Mouse (Mus musculus): ENCODE measurements around the gene B3galt5. TPM values are rescaled to one million over a fixed set of nuclear protein-coding genes. Genes with fewer than 3 reads are reported as not detected.

B3galt5 gene
- polyA plus RNA-seq (2021), result not detected

DNA sequence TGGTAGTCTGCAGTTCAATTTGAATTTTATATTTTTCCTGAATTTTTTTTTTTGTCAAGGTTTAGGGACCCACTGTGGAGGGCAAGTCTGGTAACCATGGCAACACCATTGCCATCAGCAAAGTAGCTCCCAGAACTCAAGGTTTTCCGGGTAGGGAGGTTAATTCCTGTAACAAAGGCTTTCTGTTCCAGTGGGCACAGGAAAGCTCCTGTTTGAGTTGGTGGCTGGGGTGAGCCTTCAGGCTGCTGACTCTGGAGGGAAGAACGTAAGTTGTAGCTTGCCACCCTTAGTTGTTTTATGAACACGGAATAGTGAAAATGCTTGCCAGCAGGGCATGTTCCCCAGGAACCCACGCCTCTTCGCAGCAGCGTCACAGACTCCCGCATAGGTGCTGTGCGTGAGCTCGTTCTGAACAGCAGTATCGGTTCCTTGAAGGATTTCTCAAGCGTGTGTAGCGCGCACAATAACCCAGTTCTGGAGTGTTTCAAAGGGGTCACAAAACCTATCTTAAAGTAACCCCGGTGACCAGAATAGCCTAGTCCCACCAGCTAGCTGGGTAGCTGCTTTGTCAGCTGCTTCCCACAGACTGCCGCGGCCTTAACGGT lies at the start of gene B3galt5:
TSS of gene B3galt5 (plus strand) at position 436 of the 605 bp plus-strand sequence.
- POLR2A ChIA-PET, result interaction anchor here (0.7 kb wide), 1 partner anchor 8 kb away, joined by 6 read pairs; no protein-coding TSS in a partner anchor
- DNase-seq (ENCODE audit: low read depth, low spot score) (no peak), ATAC-seq (no peak)
- in situ Hi-C loops (cut with MboI; ENCODE audit: low pct_unique_long_range_greater_than_20kb), result no loop called here
- no peak for TF ChIP-seq CTCF (IDR thresholded peaks at IDR 0.05)
- CTCF ChIA-PET, result interaction anchor here (1.0 to 5.9 kb wide), 3 partner anchors 46 to 109 kb away, joined by 3 to 25 read pairs (median 4); no protein-coding TSS in a partner anchor
- peaks cover 13% of the 10 kb centered on the region for H3K27me3 ChIP-seq

DNA sequence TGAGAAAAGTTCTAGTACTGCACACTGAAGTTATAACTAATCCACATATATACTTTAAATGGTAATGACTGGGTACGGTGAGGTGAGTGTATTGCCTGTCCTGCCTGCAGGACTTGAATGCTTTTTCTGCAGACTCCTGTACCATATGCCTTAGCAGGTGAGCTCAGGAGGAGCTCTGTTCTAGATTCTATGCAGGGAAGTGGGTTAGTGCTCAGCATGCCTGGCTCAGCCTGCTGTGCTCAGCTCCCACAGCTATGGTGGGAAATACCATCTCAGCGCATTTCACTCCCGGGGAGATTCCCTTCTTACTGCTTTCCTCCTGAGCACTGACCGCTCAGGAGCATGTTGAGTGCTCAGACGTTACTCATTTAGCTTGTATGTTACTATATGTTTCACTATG lies 48.0 kb upstream of the B3galt5 start:
- CTCF ChIA-PET, result interaction anchor here (1.1 kb wide), 1 partner anchor 86 kb away, joined by 3 read pairs; no protein-coding TSS in a partner anchor

GRCm38 (mm10) chr16:96191531-96192506 lies 43.8 kb upstream of the B3galt5 start, which contains the start of gene Lca5l:
Gene Lca5l, minus strand, starts transcription at chr16:96192271.
- DNase-seq (ENCODE audit: low read depth, low spot score), result peak; percentile 79
- ATAC-seq, result peak; percentile 97
- in situ Hi-C loops (cut with MboI; ENCODE audit: low pct_unique_long_range_greater_than_20kb), result no loop called here
- CTCF ChIA-PET, result interaction anchor here (1.0 to 1.9 kb wide), 4 partner anchors 10 to 39 kb away, joined by 3 to 4 read pairs (median 4); no protein-coding TSS in a partner anchor
- POLR2A ChIA-PET, result interaction anchor here (0.9 to 1.2 kb wide), 2 partner anchors 14 to 47 kb away, joined by 3 to 4 read pairs; partner anchors contain the start of gene Wrb
- no peak for TF ChIP-seq CTCF (IDR thresholded peaks at IDR 0.05)
- no peaks in the 10 kb centered on the region for H3K27me3 ChIP-seq

More for the DNA sequence above, 48.0 kb upstream of the B3galt5 start:
- POLR2A ChIA-PET, result no interaction called here
- in situ Hi-C loops (cut with MboI; ENCODE audit: low pct_unique_long_range_greater_than_20kb), result no loop called here
- no peak for TF ChIP-seq CTCF (IDR thresholded peaks at IDR 0.05)
- no peaks in the 10 kb centered on the region for H3K27me3 ChIP-seq
- no peak for ATAC-seq
- no peak for DNase-seq (ENCODE audit: low read depth, low spot score)

DNA sequence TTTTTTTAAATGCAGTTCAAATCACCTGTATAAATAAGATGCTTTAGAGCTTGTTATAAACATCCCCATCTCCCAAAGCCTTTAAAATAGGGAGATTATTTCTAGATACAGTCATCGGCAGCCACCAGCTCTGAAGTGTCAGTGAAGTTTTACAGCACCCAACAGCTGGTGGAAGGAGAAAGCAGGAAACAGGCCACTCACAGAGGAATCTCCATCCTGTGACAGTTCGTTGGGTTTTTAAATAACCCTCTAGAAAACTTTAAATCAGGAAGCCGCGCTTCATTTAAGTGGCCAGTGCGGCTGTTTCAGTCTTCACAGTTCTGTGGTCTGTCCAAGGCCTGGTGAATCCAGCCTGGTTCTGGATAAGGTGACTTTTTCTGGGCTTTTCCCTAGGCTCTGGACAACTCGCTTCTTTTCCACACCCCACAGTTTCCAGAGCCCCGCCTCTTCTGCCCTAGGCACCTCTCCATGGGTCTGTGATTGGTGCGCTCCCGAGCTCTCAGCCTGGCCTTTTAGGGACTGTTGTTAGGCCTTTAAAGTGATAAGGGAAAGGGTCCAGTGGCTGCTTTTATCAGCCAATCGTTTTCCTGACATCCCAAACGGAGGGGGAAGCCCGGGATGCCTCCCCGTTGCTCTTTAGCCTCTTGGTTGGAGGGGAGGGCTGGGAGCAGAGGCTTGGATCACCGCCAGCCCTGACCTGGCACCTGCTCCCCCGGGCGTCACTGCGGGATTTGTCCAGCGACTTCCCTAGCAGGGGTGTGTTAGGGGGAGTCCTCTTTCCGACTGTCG lies 35.5 kb upstream of the B3galt5 start, which contains the start of gene Sh3bgr:
TSS of gene Sh3bgr (plus strand) at position 538 of the 789 bp plus-strand sequence.
- ATAC-seq (peak; percentile 91), DNase-seq (ENCODE audit: low read depth, low spot score) (no peak)
- TF ChIP-seq CTCF (IDR thresholded peaks at IDR 0.05), result no peak
- in situ Hi-C loops (cut with MboI; ENCODE audit: low pct_unique_long_range_greater_than_20kb), result no loop called here
- H3K27me3 ChIP-seq, result no peaks in the 10 kb centered on the region
- CTCF ChIA-PET, result no interaction called here
- POLR2A ChIA-PET, result no interaction called here

DNA sequence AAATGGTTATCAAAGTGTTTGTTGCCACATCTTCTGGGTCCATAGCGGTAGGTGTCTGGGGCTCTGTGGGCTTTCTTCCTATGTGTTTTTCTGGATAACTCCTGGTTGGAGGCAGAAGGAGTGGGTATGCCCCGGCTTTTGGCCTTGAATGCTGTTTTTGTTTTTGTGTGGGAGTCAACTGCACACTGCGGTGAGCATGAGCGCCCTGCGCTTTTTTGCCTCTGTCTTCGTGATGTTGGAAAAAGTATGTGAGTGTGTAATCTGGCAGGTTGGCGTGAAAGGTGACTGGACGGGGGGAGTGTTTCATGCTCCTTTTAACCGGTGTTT lies 34.9 kb upstream of the B3galt5 start:
- in situ Hi-C loops (cut with MboI; ENCODE audit: low pct_unique_long_range_greater_than_20kb), result no loop called here
- ATAC-seq, result no peak

DNA sequence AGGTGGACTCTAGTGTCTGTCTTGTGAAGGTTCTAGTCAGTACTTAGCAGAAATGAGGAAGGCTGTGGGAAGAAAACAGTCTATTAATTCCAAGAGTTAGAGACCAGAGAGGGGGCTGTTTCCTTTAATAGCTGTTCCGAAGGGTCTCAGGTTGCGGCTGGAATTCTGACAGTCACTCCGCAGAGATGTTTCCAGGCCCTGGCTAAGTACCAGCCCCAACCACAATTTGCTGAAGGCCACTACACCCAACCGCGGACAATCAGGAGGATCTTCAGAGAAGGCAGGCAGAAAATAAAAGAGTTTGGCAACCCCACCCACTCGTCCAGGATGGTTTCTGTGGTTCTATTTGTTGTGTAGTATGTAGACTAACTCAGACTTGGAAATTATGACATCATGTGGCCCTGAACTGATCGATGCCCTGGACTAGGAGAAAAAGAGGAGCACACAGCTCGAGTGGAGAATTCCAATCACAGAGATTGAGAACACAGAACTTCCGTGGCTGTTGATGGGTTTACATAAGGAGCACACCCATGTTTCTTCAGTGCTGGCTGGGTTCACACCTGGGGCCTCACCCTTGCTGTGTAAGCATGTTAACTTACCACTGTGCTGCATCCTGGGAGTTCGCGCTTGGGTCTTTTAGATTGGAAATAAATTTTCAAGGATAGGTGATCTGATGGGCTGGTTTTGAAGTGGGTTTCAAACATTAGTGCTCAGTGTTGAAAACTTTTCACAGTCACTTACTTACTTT lies 33.9 kb upstream of the B3galt5 start:
- ChIA-PET POLR2A (no interaction called here), CTCF (no interaction called here)
- ATAC-seq (no peak), DNase-seq (ENCODE audit: low read depth, low spot score) (no peak)
- no peak for TF ChIP-seq CTCF (IDR thresholded peaks at IDR 0.05)
- in situ Hi-C loops (cut with MboI; ENCODE audit: low pct_unique_long_range_greater_than_20kb), result no loop called here
- no peaks in the 10 kb centered on the region for H3K27me3 ChIP-seq

More for the DNA sequence above, 34.9 kb upstream of the B3galt5 start:
- no peak for DNase-seq (ENCODE audit: low read depth, low spot score)
- no peaks in the 10 kb centered on the region for H3K27me3 ChIP-seq
- TF ChIP-seq CTCF (IDR thresholded peaks at IDR 0.05), result no peak
- POLR2A ChIA-PET, result no interaction called here
- CTCF ChIA-PET, result no interaction called here

GRCm38 (mm10) chr16:96209789-96210188 lies 25.8 kb upstream of the B3galt5 start:
- CTCF ChIA-PET, result interaction anchor here (1.2 kb wide), 1 partner anchor 21 kb away, joined by 3 read pairs; no protein-coding TSS in a partner anchor
- ATAC-seq (no peak), DNase-seq (ENCODE audit: low read depth, low spot score) (no peak)
- TF ChIP-seq CTCF (IDR thresholded peaks at IDR 0.05), result no peak
- H3K27me3 ChIP-seq, result no peaks in the 10 kb centered on the region
- in situ Hi-C loops (cut with MboI; ENCODE audit: low pct_unique_long_range_greater_than_20kb), result no loop called here
- POLR2A ChIA-PET, result no interaction called here

DNA sequence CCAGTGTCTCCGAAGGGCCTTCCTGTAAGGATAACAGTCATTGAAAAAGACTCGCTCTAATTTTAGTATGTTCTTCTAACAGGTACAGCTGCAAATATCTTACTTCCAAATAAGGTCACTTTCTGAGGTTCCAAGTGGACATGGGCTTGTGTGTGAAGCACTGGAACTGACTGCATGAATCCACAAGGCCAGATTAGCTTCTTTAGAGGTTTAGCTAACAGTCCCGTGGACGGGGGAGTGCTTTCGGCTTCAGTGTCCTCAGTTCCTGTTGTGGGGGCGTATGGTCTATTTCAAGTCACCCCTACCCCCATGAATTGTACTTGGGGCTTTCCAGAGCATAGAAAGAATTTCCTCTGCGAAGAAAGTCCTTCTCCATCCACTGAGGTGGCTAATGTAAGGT lies 24.7 kb upstream of the B3galt5 start:
- ChIA-PET POLR2A (no interaction called here), CTCF (interaction anchor here (1.2 kb wide), 1 partner anchor 20 kb away, joined by 3 read pairs; no protein-coding TSS in a partner anchor)
- TF ChIP-seq CTCF (IDR thresholded peaks at IDR 0.05), result no peak
- ATAC-seq, result no peak
- DNase-seq (ENCODE audit: low read depth, low spot score), result no peak
- no peaks in the 10 kb centered on the region for H3K27me3 ChIP-seq
- in situ Hi-C loops (cut with MboI; ENCODE audit: low pct_unique_long_range_greater_than_20kb), result no loop called here

DNA sequence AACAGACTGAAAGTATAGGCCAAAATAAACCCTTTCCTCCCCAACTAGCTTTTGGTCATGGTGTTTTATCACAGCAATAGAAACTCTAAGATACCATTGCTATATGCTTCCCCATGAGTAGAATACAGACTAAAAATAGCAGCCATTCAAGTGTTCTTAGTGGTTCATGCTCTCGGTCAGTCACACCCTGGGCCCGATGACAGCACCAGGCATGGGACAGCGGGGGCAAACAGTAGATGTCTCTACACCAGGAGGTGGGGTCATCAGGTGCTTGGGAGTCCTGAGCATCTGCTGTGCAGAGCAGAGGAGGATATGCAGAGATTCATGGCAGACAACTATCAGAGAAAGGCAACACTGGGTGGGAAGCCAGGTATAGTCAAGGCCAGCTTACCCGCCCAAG lies 22.6 kb upstream of the B3galt5 start:
- in situ Hi-C loops (cut with MboI; ENCODE audit: low pct_unique_long_range_greater_than_20kb), result no loop called here
- no peak for ATAC-seq
- ChIA-PET POLR2A (no interaction called here), CTCF (interaction anchor here (1.2 kb wide), 1 partner anchor 18 kb away, joined by 3 read pairs; no protein-coding TSS in a partner anchor)
- no peak for TF ChIP-seq CTCF (IDR thresholded peaks at IDR 0.05)
- peaks cover 3% of the 10 kb centered on the region for H3K27me3 ChIP-seq
- no peak for DNase-seq (ENCODE audit: low read depth, low spot score)

Data from Patski (cell line).